Mouse (Mus musculus): ENCODE data around the gene Pappa. TPM values are rescaled to one million over a fixed set of nuclear protein-coding genes. Genes with fewer than 3 reads are reported as not detected.

The Pappa gene
- polyA plus RNA-seq, 1 experiment, result 4.4 TPM

GRCm38 (mm10) chr4:65203666-65204065 lies 79.7 kb downstream of the Pappa start:
- no peak overlapping the region for H3K27ac ChIP-seq (ENCODE audit: control insufficient read depth, insufficient read depth, low read depth, low read length)
- no peaks in the 10 kb centered on the region for H3K4me1 ChIP-seq (ENCODE audit: control insufficient read depth, insufficient read depth, low read length)
- H3K36me3 ChIP-seq (ENCODE audit: control insufficient read depth, insufficient read depth, low read length), result no peaks in the 10 kb centered on the region
- H3K4me3 ChIP-seq (ENCODE audit: control insufficient read depth, low read depth, low read length), result no peak overlapping the region
- no peaks in the 10 kb centered on the region for H3K27me3 ChIP-seq (ENCODE audit: control insufficient read depth, insufficient read depth, low read length)
- TF ChIP-seq POLR2A (IDR thresholded peaks at IDR 0.05; ENCODE audit: control insufficient read depth, low read depth, low read length), result no peak
- TF ChIP-seq CTCF (IDR thresholded peaks at IDR 0.05; ENCODE audit: control insufficient read depth, insufficient read depth, insufficient replicate concordance, low read depth, low read length), result no peak

- Histone ChIP-seq H3K36me3 (ENCODE audit: control insufficient read depth, insufficient read depth, low read length) (no peaks in the 10 kb centered on the region), H3K27me3 (ENCODE audit: control insufficient read depth, insufficient read depth, low read length) (no peaks in the 10 kb centered on the region), H3K27ac (ENCODE audit: control insufficient read depth, insufficient read depth, low read depth, low read length) (no peak overlapping the region), H3K4me1 (ENCODE audit: control insufficient read depth, insufficient read depth, low read length) (no peaks in the 10 kb centered on the region), H3K4me3 (ENCODE audit: control insufficient read depth, low read depth, low read length) (no peak overlapping the region)
- TF ChIP-seq POLR2A (IDR thresholded peaks at IDR 0.05; ENCODE audit: control insufficient read depth, low read depth, low read length), result no peak
- no peak for TF ChIP-seq CTCF (IDR thresholded peaks at IDR 0.05; ENCODE audit: control insufficient read depth, insufficient read depth, insufficient replicate concordance, low read depth, low read length)
Observed at GRCm38 (mm10) chr4:65205446-65205845, 81.5 kb downstream of the Pappa start.

GRCm38 (mm10) chr4:65209369-65210015 lies 85.5 kb downstream of the Pappa start:
- no peak for TF ChIP-seq CTCF (IDR thresholded peaks at IDR 0.05; ENCODE audit: control insufficient read depth, insufficient read depth, insufficient replicate concordance, low read depth, low read length)
- TF ChIP-seq POLR2A (IDR thresholded peaks at IDR 0.05; ENCODE audit: control insufficient read depth, low read depth, low read length), result no peak
- Histone ChIP-seq H3K27ac (ENCODE audit: control insufficient read depth, insufficient read depth, low read depth, low read length) (no peak overlapping the region), H3K36me3 (ENCODE audit: control insufficient read depth, insufficient read depth, low read length) (no peaks in the 10 kb centered on the region), H3K27me3 (ENCODE audit: control insufficient read depth, insufficient read depth, low read length) (no peaks in the 10 kb centered on the region), H3K4me3 (ENCODE audit: control insufficient read depth, low read depth, low read length) (no peak overlapping the region), H3K4me1 (ENCODE audit: control insufficient read depth, insufficient read depth, low read length) (no peaks in the 10 kb centered on the region)

- H3K27me3 ChIP-seq (ENCODE audit: control insufficient read depth, insufficient read depth, low read length), result no peaks in the 10 kb centered on the region
- H3K27ac ChIP-seq (ENCODE audit: control insufficient read depth, insufficient read depth, low read depth, low read length), result no peak overlapping the region
Observed at GRCm38 (mm10) chr4:65216682-65217081, 92.7 kb downstream of the Pappa start.

GRCm38 (mm10) chr4:65217651-65218364 lies 93.8 kb downstream of the Pappa start:
- H3K27ac ChIP-seq (ENCODE audit: control insufficient read depth, insufficient read depth, low read depth, low read length), result no peak overlapping the region
- H3K4me3 ChIP-seq (ENCODE audit: control insufficient read depth, low read depth, low read length), result no peak overlapping the region
- no peaks in the 10 kb centered on the region for H3K27me3 ChIP-seq (ENCODE audit: control insufficient read depth, insufficient read depth, low read length)
- H3K4me1 ChIP-seq (ENCODE audit: control insufficient read depth, insufficient read depth, low read length), result no peaks in the 10 kb centered on the region
- H3K36me3 ChIP-seq (ENCODE audit: control insufficient read depth, insufficient read depth, low read length), result no peaks in the 10 kb centered on the region
- TF ChIP-seq POLR2A (IDR thresholded peaks at IDR 0.05; ENCODE audit: control insufficient read depth, low read depth, low read length) (no peak), CTCF (IDR thresholded peaks at IDR 0.05; ENCODE audit: control insufficient read depth, insufficient read depth, insufficient replicate concordance, low read depth, low read length) (no peak)

More at GRCm38 (mm10) chr4:65216682-65217081, 92.7 kb downstream of the Pappa start:
- TF ChIP-seq POLR2A (IDR thresholded peaks at IDR 0.05; ENCODE audit: control insufficient read depth, low read depth, low read length), result no peak
- no peak for TF ChIP-seq CTCF (IDR thresholded peaks at IDR 0.05; ENCODE audit: control insufficient read depth, insufficient read depth, insufficient replicate concordance, low read depth, low read length)
- Histone ChIP-seq H3K4me1 (ENCODE audit: control insufficient read depth, insufficient read depth, low read length) (no peaks in the 10 kb centered on the region), H3K4me3 (ENCODE audit: control insufficient read depth, low read depth, low read length) (no peak overlapping the region), H3K36me3 (ENCODE audit: control insufficient read depth, insufficient read depth, low read length) (no peaks in the 10 kb centered on the region)

- Histone ChIP-seq H3K4me3 (ENCODE audit: control insufficient read depth, low read depth, low read length) (no peak overlapping the region), H3K36me3 (ENCODE audit: control insufficient read depth, insufficient read depth, low read length) (no peaks in the 10 kb centered on the region), H3K4me1 (ENCODE audit: control insufficient read depth, insufficient read depth, low read length) (no peaks in the 10 kb centered on the region), H3K27me3 (ENCODE audit: control insufficient read depth, insufficient read depth, low read length) (no peaks in the 10 kb centered on the region), H3K27ac (ENCODE audit: control insufficient read depth, insufficient read depth, low read depth, low read length) (no peak overlapping the region)
- TF ChIP-seq POLR2A (IDR thresholded peaks at IDR 0.05; ENCODE audit: control insufficient read depth, low read depth, low read length) (no peak), CTCF (IDR thresholded peaks at IDR 0.05; ENCODE audit: control insufficient read depth, insufficient read depth, insufficient replicate concordance, low read depth, low read length) (no peak)
Observed at GRCm38 (mm10) chr4:65223901-65224300, 99.9 kb downstream of the Pappa start.

- no peak overlapping the region for H3K27ac ChIP-seq (ENCODE audit: control insufficient read depth, insufficient read depth, low read depth, low read length)
- H3K4me3 ChIP-seq (ENCODE audit: control insufficient read depth, low read depth, low read length), result no peak overlapping the region
- no peaks in the 10 kb centered on the region for H3K36me3 ChIP-seq (ENCODE audit: control insufficient read depth, insufficient read depth, low read length)
- no peak for TF ChIP-seq CTCF (IDR thresholded peaks at IDR 0.05; ENCODE audit: control insufficient read depth, insufficient read depth, insufficient replicate concordance, low read depth, low read length)
- TF ChIP-seq POLR2A (IDR thresholded peaks at IDR 0.05; ENCODE audit: control insufficient read depth, low read depth, low read length), result no peak
- H3K27me3 ChIP-seq (ENCODE audit: control insufficient read depth, insufficient read depth, low read length), result no peaks in the 10 kb centered on the region
- no peaks in the 10 kb centered on the region for H3K4me1 ChIP-seq (ENCODE audit: control insufficient read depth, insufficient read depth, low read length)
Observed at GRCm38 (mm10) chr4:65238540-65238998, 114.6 kb downstream of the Pappa start.
